Mouse (Mus musculus): ENCODE results near the gene Tor2a. TPM values are rescaled to one million over a fixed set of nuclear protein-coding genes. Genes with fewer than 3 reads are reported as not detected.
A peak's percentile ranks its signal among the peaks of the same experiment; 100 is the strongest.

Gene Tor2a
- polyA plus RNA-seq, 1 experiment from 2014 or later: 60.4 TPM

- no peaks in the 10 kb centered on the region for H3K4me1 ChIP-seq (replicated peaks; ENCODE audit: control insufficient read depth, insufficient read depth, low read length)
- TF ChIP-seq CTCF (IDR thresholded peaks at IDR 0.05; ENCODE audit: low read depth): no peak
- peak overlapping the region; percentile 39 for H3K4me3 ChIP-seq (ENCODE audit: low read depth, low read length)
- peak overlapping the region; percentile 28; the same call in 1 of the 2 replicates for H3K9ac ChIP-seq (ENCODE audit: low read depth, low read length)
- peak; percentile 86 for ATAC-seq
- peaks cover 20% of the 10 kb centered on the region; the same call in 1 of the 2 replicates for H3K36me3 ChIP-seq (ENCODE audit: control insufficient read depth, insufficient read depth)
- H3K27me3 ChIP-seq (replicated peaks; ENCODE audit: control insufficient read depth, insufficient read depth, low read length): no peaks in the 10 kb centered on the region
- 17% methylated on average over 31 of the region's 31 CpGs for WGBS
- peak overlapping the region; percentile 35; the same call in 1 of the 2 replicates for H3K27ac ChIP-seq (ENCODE audit: low read depth, low read length)
- peak overlapping the region; percentile 62 for H3K4me2 ChIP-seq (replicated peaks; ENCODE audit: low read depth)
- H3K9me3 ChIP-seq (ENCODE audit: control insufficient read depth): no peaks in the 10 kb centered on the region
Observed at GRCm38 (mm10) chr2:32750887-32751664, 6.0 kb upstream of the Tor2a start.

GRCm38 (mm10) chr2:32751665-32752033 is 5.4 kb upstream of the Tor2a start:
- Histone ChIP-seq H3K27ac (ENCODE audit: low read depth, low read length) (peak overlapping the region; percentile 35; the same call in 1 of the 2 replicates), H3K9me3 (ENCODE audit: control insufficient read depth) (no peaks in the 10 kb centered on the region), H3K4me2 (replicated peaks; ENCODE audit: low read depth) (peak overlapping the region; percentile 62), H3K9ac (ENCODE audit: low read depth, low read length) (peak overlapping the region; percentile 28; the same call in 1 of the 2 replicates), H3K4me1 (replicated peaks; ENCODE audit: control insufficient read depth, insufficient read depth, low read length) (no peaks in the 10 kb centered on the region), H3K27me3 (replicated peaks; ENCODE audit: control insufficient read depth, insufficient read depth, low read length) (no peaks in the 10 kb centered on the region), H3K4me3 (ENCODE audit: low read depth, low read length) (peak overlapping the region; percentile 39), H3K36me3 (ENCODE audit: control insufficient read depth, insufficient read depth) (peaks cover 18% of the 10 kb centered on the region; the same call in 1 of the 2 replicates)
- TF ChIP-seq CTCF (IDR thresholded peaks at IDR 0.05; ENCODE audit: low read depth): no peak
- 34% methylated on average over 10 of the region's 10 CpGs for WGBS
- ATAC-seq: peak; percentile 29

GRCm38 (mm10) chr2:32752181-32752580 is 4.9 kb upstream of the Tor2a start:
- WGBS: 60% methylated on average over 10 of the region's 10 CpGs
- no peaks in the 10 kb centered on the region for H3K9me3 ChIP-seq (ENCODE audit: control insufficient read depth)
- no peaks in the 10 kb centered on the region for H3K27me3 ChIP-seq (replicated peaks; ENCODE audit: control insufficient read depth, insufficient read depth, low read length)
- H3K4me1 ChIP-seq (replicated peaks; ENCODE audit: control insufficient read depth, insufficient read depth, low read length): no peaks in the 10 kb centered on the region
- H3K27ac ChIP-seq (ENCODE audit: low read depth, low read length): no peak overlapping the region
- peak overlapping the region; percentile 39; the same call in 1 of the 2 replicates for H3K4me3 ChIP-seq (ENCODE audit: low read depth, low read length)
- H3K4me2 ChIP-seq (replicated peaks; ENCODE audit: low read depth): peak overlapping the region; percentile 62
- TF ChIP-seq CTCF (IDR thresholded peaks at IDR 0.05; ENCODE audit: low read depth): peak; percentile 63
- H3K9ac ChIP-seq (ENCODE audit: low read depth, low read length): no peak overlapping the region
- ATAC-seq: peak; percentile 24; the same call in 1 of the 2 replicates
- H3K36me3 ChIP-seq (ENCODE audit: control insufficient read depth, insufficient read depth): peaks cover 18% of the 10 kb centered on the region; the same call in 1 of the 2 replicates

GRCm38 (mm10) chr2:32756674-32757055 is 369 bp upstream of the Tor2a start:
- Histone ChIP-seq H3K36me3 (ENCODE audit: control insufficient read depth, insufficient read depth) (peaks cover 40% of the 10 kb centered on the region; the same call in 1 of the 2 replicates), H3K4me1 (replicated peaks; ENCODE audit: control insufficient read depth, insufficient read depth, low read length) (no peaks in the 10 kb centered on the region; the same call in 1 of the 2 replicates), H3K4me3 (ENCODE audit: low read depth, low read length) (no peak overlapping the region), H3K4me2 (replicated peaks; ENCODE audit: low read depth) (peak overlapping the region; percentile 74), H3K27ac (ENCODE audit: low read depth, low read length) (no peak overlapping the region), H3K9ac (ENCODE audit: low read depth, low read length) (no peak overlapping the region; the same call in 1 of the 2 replicates), H3K9me3 (ENCODE audit: control insufficient read depth) (no peaks in the 10 kb centered on the region), H3K27me3 (replicated peaks; ENCODE audit: control insufficient read depth, insufficient read depth, low read length) (no peaks in the 10 kb centered on the region)
- no peak for TF ChIP-seq CTCF (IDR thresholded peaks at IDR 0.05; ENCODE audit: low read depth)
- 27% methylated on average over 5 of the region's 6 CpGs for WGBS
- peak; percentile 8; the same call in 1 of the 2 replicates for ATAC-seq

GRCm38 (mm10) chr2:32758503-32758902 is 1.5 kb downstream of the Tor2a start:
- Histone ChIP-seq H3K4me1 (replicated peaks; ENCODE audit: control insufficient read depth, insufficient read depth, low read length) (no peaks in the 10 kb centered on the region; the same call in 1 of the 2 replicates), H3K4me2 (replicated peaks; ENCODE audit: low read depth) (no peak overlapping the region), H3K4me3 (ENCODE audit: low read depth, low read length) (no peak overlapping the region), H3K27ac (ENCODE audit: low read depth, low read length) (no peak overlapping the region), H3K27me3 (replicated peaks; ENCODE audit: control insufficient read depth, insufficient read depth, low read length) (no peaks in the 10 kb centered on the region), H3K9me3 (ENCODE audit: control insufficient read depth) (no peaks in the 10 kb centered on the region), H3K36me3 (ENCODE audit: control insufficient read depth, insufficient read depth) (peaks cover 44% of the 10 kb centered on the region; the same call in 1 of the 2 replicates), H3K9ac (ENCODE audit: low read depth, low read length) (no peak overlapping the region)
- no peak for ATAC-seq
- no peak for TF ChIP-seq CTCF (IDR thresholded peaks at IDR 0.05; ENCODE audit: low read depth)
- WGBS: 72% methylated on average over 8 of the region's 8 CpGs

GRCm38 (mm10) chr2:32759001-32759400 is 2.0 kb downstream of the Tor2a start:
- ATAC-seq: no peak
- peaks cover 44% of the 10 kb centered on the region; the same call in 1 of the 2 replicates for H3K36me3 ChIP-seq (ENCODE audit: control insufficient read depth, insufficient read depth)
- WGBS: 84% methylated on average over 2 of the region's 2 CpGs
- H3K4me1 ChIP-seq (replicated peaks; ENCODE audit: control insufficient read depth, insufficient read depth, low read length): no peaks in the 10 kb centered on the region; the same call in 1 of the 2 replicates
- no peaks in the 10 kb centered on the region for H3K9me3 ChIP-seq (ENCODE audit: control insufficient read depth)
- no peaks in the 10 kb centered on the region for H3K27me3 ChIP-seq (replicated peaks; ENCODE audit: control insufficient read depth, insufficient read depth, low read length)
- no peak for TF ChIP-seq CTCF (IDR thresholded peaks at IDR 0.05; ENCODE audit: low read depth)
- no peak overlapping the region for H3K4me3 ChIP-seq (ENCODE audit: low read depth, low read length)
- H3K4me2 ChIP-seq (replicated peaks; ENCODE audit: low read depth): no peak overlapping the region
- no peak overlapping the region for H3K27ac ChIP-seq (ENCODE audit: low read depth, low read length)
- H3K9ac ChIP-seq (ENCODE audit: low read depth, low read length): no peak overlapping the region

Measured in intestine, postnatal 0 days (tissue).